Mouse (Mus musculus) olfactory bulb, adult 2 months (tissue): Measurements from ENCODE around the gene Hs3st3a1. TPM values are rescaled to one million over a fixed set of nuclear protein-coding genes. Genes with fewer than 3 reads are reported as not detected.
A peak's percentile ranks its signal among the peaks of the same experiment; 100 is the strongest.

Source experiments
- H3K27ac ChIP-seq: fragments of 200-500 bp; 2 replicates; pipeline ENCODE4 v1.5.1; 2012; ENCODE audit warnings: low read depth, low read length; ENCODE audit not compliant: insufficient read depth
- H3K4me1 ChIP-seq: fragments of 200-500 bp; 2 replicates; pipeline ENCODE4 v1.6.1; 2012; ENCODE audit warnings: low read length; ENCODE audit not compliant: control insufficient read depth, insufficient read depth
- H3K4me3 ChIP-seq: fragments of 200-500 bp; 2 replicates; pipeline ENCODE4 v1.5.1; 2012; ENCODE audit warnings: mild to moderate bottlenecking, low read depth, low read length, moderate library complexity; ENCODE audit not compliant: insufficient read depth
- CTCF ChIP-seq: fragments of 200-500 bp; IDR thresholded peaks from 2 replicates; pipeline ENCODE4 v1.5.1; 2012; ENCODE audit warnings: low read depth, mild to moderate bottlenecking, low read length, moderate library complexity; ENCODE audit not compliant: insufficient read depth
- POLR2A ChIP-seq: fragments of 200-500 bp; IDR thresholded peaks from 2 replicates; pipeline ENCODE4 v1.6.1; 2012; ENCODE audit warnings: mild to moderate bottlenecking, low read depth, low read length, moderate library complexity; ENCODE audit not compliant: insufficient read depth
- WGBS: fragments of 180-500 bp; shearing (Covaris S2); methylation state at CpG from one replicate; pipeline ENCODE4 v1.1.7; 2018; 5-methylcytosine and 5-hydroxymethylcytosine counted together
- polyA plus RNA-seq: library from polyadenylated mRNA; stranded (reverse); fragments of >200 nt; gene quantifications from 2 replicates; pipeline ENCODE4 v1.2.4, GENCODE M21; 2012; ENCODE audit warnings: low replicate concordance; ENCODE audit not compliant: missing spikeins, insufficient read depth, insufficient read length

Hs3st3a1 gene
- not detected in 2 replicates for polyA plus RNA-seq

DNA sequence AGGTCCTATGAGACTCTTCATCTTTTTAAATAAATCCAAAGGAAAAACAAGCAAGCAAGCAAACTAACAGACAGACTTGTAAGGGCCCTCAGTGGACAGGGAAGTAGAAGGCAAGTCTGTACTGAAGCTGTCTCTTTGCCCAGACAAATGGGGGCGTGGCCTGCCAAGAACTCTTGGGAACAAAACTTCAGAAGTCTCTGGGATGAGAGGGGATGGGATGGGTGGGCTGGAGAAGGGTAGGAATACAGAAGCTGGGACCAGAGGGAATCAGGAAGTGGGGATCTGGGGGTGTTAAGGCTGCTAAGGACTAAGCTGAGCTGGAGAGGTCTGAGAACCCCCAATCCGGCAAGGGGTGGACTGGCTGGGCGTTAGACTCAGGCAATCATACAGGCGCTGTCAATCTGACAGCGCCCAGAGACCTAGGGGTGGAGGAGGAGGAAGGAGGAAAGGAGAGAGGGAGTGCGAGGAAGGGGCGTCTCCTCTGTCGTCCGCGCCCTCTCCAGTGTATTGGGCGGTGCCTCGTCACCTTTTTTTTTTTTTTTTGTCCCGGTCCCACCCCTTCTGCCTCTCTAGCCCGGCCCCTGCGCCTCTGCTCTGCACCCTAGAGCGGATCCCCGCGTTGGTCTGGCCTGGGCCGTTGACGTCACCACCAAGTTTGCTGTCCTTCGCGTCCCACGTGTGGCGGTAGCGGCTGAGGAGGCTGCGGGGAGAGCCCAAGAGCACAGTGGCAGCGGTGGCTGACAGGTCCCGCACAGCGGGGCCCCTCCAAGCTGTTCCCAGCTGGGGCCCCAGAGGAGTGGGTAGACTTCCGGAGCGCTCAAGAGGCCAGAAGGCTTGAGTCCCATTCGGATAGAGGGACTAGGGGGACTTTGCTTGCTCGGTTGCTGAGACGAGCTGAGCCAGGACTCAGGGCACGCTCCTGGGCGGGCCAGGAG is at the start of gene Hs3st3a1:
Hs3st3a1 (plus strand) TSS at position 722 of the 935 bp plus-strand sequence.
- 3% methylated on average over 35 of the region's 36 CpGs for WGBS
- TF ChIP-seq CTCF: no peak
- no peak for TF ChIP-seq POLR2A
- peak within 1 kb of the TSS; percentile 19; the same call in 1 of the 2 replicates for H3K27ac ChIP-seq
- peak within 1 kb of the TSS; percentile 47 for H3K4me3 ChIP-seq
- H3K4me1 ChIP-seq: peaks cover 20% of the 10 kb centered on the region

DNA sequence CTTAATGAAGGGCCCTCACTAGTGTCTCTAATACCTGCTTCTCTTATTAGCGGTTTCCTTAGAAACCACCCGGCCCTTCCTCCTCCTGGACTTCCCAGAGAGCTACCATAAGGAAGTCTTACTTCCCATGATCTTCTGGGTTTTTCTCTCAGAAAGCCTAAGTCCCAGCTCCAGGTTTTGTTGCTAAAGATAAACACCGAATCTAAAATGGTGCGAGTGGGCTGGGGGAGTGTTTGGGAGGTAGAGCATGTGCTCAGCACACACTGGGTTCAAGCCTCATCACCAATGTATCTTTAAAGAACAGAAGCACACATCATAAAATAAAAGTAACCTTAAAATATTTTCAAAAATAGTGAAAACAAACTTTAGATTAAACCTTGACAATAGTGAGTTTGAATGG is 48.8 kb upstream of the Hs3st3a1 start:
- Histone ChIP-seq H3K4me1 (no peaks in the 10 kb centered on the region), H3K27ac (no peak overlapping the region), H3K4me3 (no peak overlapping the region)
- TF ChIP-seq POLR2A (no peak), CTCF (no peak)
- 79% methylated on average over 4 of the region's 4 CpGs for WGBS

DNA sequence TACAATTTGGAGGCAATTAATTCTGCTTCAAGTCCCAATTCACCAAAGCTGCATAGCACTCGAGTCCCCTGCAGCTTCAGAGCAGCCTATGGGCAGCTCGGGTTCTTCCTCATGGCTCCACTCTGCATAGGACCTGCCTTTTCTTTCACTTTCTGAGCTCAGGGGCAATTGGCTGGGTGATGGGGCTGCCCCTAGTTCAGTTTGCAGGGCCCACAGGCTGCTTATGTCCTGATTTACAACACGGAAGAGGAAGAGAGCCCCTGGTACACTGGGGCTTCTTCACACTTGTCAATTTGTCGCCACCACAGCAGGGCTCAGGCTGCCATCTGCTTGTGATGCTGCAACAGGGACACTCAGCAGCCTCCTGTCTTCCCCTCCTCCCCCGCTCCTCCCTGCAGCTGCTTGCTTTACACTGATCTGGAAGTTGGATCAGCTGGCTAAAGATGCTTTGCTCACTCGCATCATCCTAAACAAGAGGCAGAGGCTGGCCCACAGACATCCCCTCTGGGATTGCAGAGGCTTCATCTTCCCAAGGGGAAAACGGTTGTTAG is 38.7 kb upstream of the Hs3st3a1 start:
- peaks cover 10% of the 10 kb centered on the region for H3K4me1 ChIP-seq
- 8% methylated on average over 7 of the region's 7 CpGs for WGBS
- TF ChIP-seq POLR2A (no peak), CTCF (no peak)
- H3K4me3 ChIP-seq: peak overlapping the region; percentile 19; the same call in 1 of the 2 replicates
- peak overlapping the region; percentile 74 for H3K27ac ChIP-seq

DNA sequence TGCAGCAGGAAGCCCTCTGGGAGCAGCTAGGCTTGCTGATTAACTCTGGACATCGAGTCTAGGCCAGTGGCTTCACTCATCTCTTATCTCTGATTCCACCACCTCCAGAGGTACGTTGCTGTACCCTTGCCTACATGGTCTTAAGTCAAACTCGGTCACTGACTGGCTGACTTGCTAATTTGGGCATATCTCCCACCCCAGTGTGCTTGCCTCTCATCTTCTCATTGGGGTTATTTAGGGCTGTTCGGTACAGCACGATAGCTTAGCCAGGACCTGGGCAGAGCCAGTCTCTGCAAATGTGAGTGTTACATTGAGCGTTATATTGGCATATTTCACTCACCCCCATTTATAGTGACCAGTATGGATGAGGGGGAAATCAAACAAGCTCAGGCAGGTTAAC is 38.2 kb upstream of the Hs3st3a1 start:
- no peak overlapping the region for H3K4me3 ChIP-seq
- 42% methylated on average over 6 of the region's 6 CpGs for WGBS
- peaks cover 10% of the 10 kb centered on the region for H3K4me1 ChIP-seq
- peak overlapping the region; percentile 39 for H3K27ac ChIP-seq
- TF ChIP-seq POLR2A (no peak), CTCF (no peak)

DNA sequence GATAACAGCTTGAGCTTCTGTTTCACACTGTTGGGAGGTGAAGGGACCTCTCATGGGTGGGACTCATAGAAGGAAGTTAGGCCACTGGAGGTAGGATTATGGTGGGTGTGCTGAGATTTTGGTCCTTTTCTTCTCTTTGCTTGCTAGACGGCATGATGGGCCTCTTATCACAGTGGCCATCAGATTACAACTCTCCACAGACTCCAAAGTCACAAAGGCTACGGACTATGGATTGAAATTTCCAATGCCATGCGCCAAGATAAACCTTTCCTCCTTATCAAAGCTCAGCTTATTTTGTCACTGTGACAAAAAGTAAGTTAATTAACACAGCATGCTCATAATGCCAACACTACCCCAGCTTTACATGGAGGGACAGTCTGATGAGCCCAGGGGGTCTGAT is 37.5 kb upstream of the Hs3st3a1 start:
- Histone ChIP-seq H3K4me3 (no peak overlapping the region), H3K27ac (no peak overlapping the region), H3K4me1 (peaks cover 10% of the 10 kb centered on the region)
- TF ChIP-seq POLR2A (no peak), CTCF (no peak)
- WGBS: 94% methylated on average over 3 of the region's 3 CpGs

DNA sequence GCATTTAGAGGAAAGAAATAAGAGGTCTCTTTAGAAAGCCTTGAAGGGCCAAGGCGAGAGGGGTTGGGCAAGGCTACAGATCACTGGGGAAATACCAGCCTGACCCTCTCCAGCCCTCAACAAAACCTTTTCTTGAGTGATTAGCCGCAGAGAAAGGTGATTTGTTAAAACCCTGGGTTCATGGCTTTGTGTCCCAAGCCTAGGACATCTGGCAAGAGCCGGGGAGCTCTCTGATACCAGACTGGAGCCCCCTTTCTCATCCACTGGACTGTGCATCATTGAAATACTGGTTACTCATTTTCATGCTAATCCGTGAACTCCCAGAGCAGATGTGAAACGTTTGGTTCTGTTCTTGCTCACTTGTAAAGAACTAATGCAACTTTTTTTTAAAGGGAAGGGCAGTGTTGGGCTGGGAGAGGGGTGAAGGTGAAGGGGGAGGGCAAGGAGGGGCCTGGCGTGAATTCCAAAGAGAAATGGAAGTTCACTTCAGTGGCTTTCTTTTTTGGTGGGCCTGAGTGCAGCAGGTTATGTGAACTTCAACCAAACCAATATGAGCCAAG is 34.5 kb upstream of the Hs3st3a1 start:
- 60% methylated on average over 6 of the region's 6 CpGs for WGBS
- no peak for TF ChIP-seq POLR2A
- no peak for TF ChIP-seq CTCF
- Histone ChIP-seq H3K4me3 (no peak overlapping the region), H3K4me1 (peaks cover 7% of the 10 kb centered on the region), H3K27ac (no peak overlapping the region)

DNA sequence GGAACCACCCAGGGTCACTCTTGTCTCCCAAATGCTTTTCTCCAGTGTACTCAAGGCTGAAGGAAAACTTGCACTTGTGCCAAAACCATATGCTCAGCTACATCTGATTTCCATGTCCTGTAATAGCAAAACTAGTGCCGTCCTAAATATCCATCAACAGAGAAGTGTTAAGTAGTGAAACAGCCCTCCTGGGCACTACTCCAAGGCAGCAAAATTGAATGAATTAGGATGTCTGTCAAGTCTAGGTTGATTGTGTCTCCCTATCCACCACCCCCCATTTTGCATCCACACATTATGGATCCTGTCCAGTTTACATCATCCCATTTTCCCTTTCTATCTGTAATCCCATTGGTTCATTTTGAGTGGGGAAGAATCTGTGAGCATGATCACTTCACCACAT is 16.2 kb upstream of the Hs3st3a1 start:
- TF ChIP-seq POLR2A: no peak
- TF ChIP-seq CTCF: no peak
- Histone ChIP-seq H3K4me1 (no peaks in the 10 kb centered on the region), H3K4me3 (no peak overlapping the region), H3K27ac (no peak overlapping the region)
- 28% methylated on average over 1 of the region's 1 CpGs for WGBS

DNA sequence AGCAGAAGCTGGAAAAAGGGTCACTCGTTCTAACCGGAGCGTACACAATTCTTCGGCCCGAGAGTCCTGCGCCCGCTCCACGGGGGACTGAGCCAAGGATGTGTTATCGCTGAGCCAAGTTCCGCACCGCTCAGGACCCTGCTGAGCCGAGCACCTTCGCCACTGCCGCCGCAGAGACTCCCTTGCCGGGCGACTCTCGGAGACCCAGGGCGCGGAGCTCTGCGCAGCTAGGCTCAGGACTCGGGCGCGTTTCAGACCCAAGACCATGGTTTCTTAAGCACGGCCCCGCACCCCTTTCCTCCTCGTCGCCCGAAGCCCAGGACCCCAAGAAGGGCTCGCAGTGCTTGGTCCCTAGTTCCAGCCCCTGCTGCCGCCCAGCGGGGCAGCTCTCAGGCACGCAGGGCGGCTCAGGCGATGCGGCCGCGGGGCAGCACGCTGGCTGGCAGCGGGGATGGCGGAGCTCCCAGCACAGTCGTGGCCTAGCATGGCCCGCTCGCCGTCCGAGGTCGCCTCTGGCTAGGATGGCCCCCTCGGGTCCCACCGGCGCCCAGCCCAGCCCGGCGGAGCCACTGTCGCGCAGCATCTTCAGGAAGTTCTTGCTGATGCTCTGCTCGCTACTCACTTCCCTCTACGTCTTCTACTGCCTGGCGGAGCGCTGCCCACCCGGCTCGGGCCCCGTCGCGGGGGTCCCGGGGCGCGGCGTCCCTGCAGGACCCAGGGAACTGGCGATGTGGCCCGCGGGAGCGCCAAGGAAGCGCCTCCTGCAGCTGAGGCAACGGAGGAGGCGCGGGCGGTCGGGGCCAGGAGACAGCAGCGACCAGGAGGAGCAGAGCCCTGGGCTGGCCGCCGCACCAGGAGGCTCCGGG is 647 bp downstream of the Hs3st3a1 start:
- Histone ChIP-seq H3K4me1 (peaks cover 20% of the 10 kb centered on the region), H3K27ac (peak overlapping the region; percentile 19; the same call in 1 of the 2 replicates), H3K4me3 (peak overlapping the region; percentile 47)
- no peak for TF ChIP-seq CTCF
- TF ChIP-seq POLR2A: no peak
- WGBS: under 1% methylated on average over 81 of the region's 81 CpGs
